Mouse (Mus musculus): ENCODE data around the gene Iqck.

Gene Iqck

GRCm38 (mm10) chr7:118911571-118911970 lies 56.0 kb downstream of the Iqck start:
- ATAC-seq (ENCODE audit: low TSS enrichment), result no peak

GRCm38 (mm10) chr7:118912049-118912490 lies 56.5 kb downstream of the Iqck start:
- ATAC-seq (ENCODE audit: low TSS enrichment), result no peak

- ATAC-seq (ENCODE audit: low TSS enrichment), result no peak
Observed at GRCm38 (mm10) chr7:118914561-118915165, 59.1 kb downstream of the Iqck start.

GRCm38 (mm10) chr7:118919261-118920006 lies 63.9 kb downstream of the Iqck start:
- no peak for ATAC-seq (ENCODE audit: low TSS enrichment)

GRCm38 (mm10) chr7:118922441-118923202 lies 67.1 kb downstream of the Iqck start:
- ATAC-seq (ENCODE audit: low TSS enrichment), result no peak

- ATAC-seq (ENCODE audit: low TSS enrichment), result no peak
Observed at GRCm38 (mm10) chr7:118925547-118925946, 70.0 kb downstream of the Iqck start.

GRCm38 (mm10) chr7:118926516-118927260 lies 71.1 kb downstream of the Iqck start:
- 0 out of 2 replicates have a peak, but pooled peaks have one; percentile 24 for ATAC-seq (ENCODE audit: low TSS enrichment)

GRCm38 (mm10) chr7:118927279-118927678 lies 71.7 kb downstream of the Iqck start:
- no peak for ATAC-seq (ENCODE audit: low TSS enrichment)

GRCm38 (mm10) chr7:118928316-118928715 lies 72.8 kb downstream of the Iqck start:
- ATAC-seq (ENCODE audit: low TSS enrichment), result no peak

GRCm38 (mm10) chr7:118928916-118929315 lies 73.4 kb downstream of the Iqck start:
- ATAC-seq (ENCODE audit: low TSS enrichment), result no peak

- ATAC-seq (ENCODE audit: low TSS enrichment), result peak; percentile 94
Observed at GRCm38 (mm10) chr7:118929601-118930311, 74.2 kb downstream of the Iqck start.

- ATAC-seq (ENCODE audit: low TSS enrichment), result no peak
Observed at GRCm38 (mm10) chr7:118931502-118932395, 76.2 kb downstream of the Iqck start.

GRCm38 (mm10) chr7:118935306-118935705 lies 79.8 kb downstream of the Iqck start:
- ATAC-seq (ENCODE audit: low TSS enrichment), result no peak

GRCm38 (mm10) chr7:118936844-118937243 lies 81.3 kb downstream of the Iqck start:
- no peak for ATAC-seq (ENCODE audit: low TSS enrichment)

GRCm38 (mm10) chr7:118937469-118938387 lies 82.2 kb downstream of the Iqck start:
- no peak for ATAC-seq (ENCODE audit: low TSS enrichment)

GRCm38 (mm10) chr7:118942297-118942696 lies 86.7 kb downstream of the Iqck start:
- ATAC-seq (ENCODE audit: low TSS enrichment), result no peak

GRCm38 (mm10) chr7:118943170-118943569 lies 87.6 kb downstream of the Iqck start:
- ATAC-seq (ENCODE audit: low TSS enrichment), result no peak

GRCm38 (mm10) chr7:118944884-118945283 lies 89.3 kb downstream of the Iqck start:
- no peak for ATAC-seq (ENCODE audit: low TSS enrichment)

GRCm38 (mm10) chr7:118947241-118947640 lies 91.7 kb downstream of the Iqck start:
- no peak for ATAC-seq (ENCODE audit: low TSS enrichment)
